Mouse (Mus musculus) neural tube, embryonic 11.5 days (tissue): ENCODE measurements around the gene Zfp668. TPM values are rescaled to one million over a fixed set of nuclear protein-coding genes. Genes with fewer than 3 reads are reported as not detected.

ENCODE experiments used
- ATAC-seq: fragments of 200-750 bp; cut with Nextera tagmentation; 2 replicates; pipeline ENCODE4 v1.8.0; 2017; ENCODE audit warnings: moderate number of reproducible peaks, mild to moderate bottlenecking, moderate TSS enrichment, moderate library complexity; ENCODE audit not compliant: insufficient read depth, low FRiP score, low TSS enrichment
- DNase-seq: peaks from one replicate; pipeline ENCODE4 v3.0.0-alpha.2; 2015; ENCODE audit warnings: low spot score
- H3K27ac ChIP-seq: fragments of 300-500 bp; sonication (generic); 2 replicates; pipeline ENCODE4 v1.5.1; 2014; ENCODE audit warnings: low read depth, mild to moderate bottlenecking, low read length
- H3K27me3 ChIP-seq: fragments of 300-500 bp; sonication (generic); 2 replicates; pipeline ENCODE4 v1.6.1; 2014; ENCODE audit warnings: mild to moderate bottlenecking, low read length, mixed read lengths; ENCODE audit not compliant: control insufficient read depth, insufficient read depth
- H3K36me3 ChIP-seq: fragments of 300-500 bp; sonication (generic); 2 replicates; pipeline ENCODE4 v1.6.1; 2014; ENCODE audit warnings: mild to moderate bottlenecking, low read length, moderate library complexity, mixed read lengths; ENCODE audit not compliant: control insufficient read depth, insufficient read depth
- H3K4me1 ChIP-seq: fragments of 300-500 bp; sonication (generic); 2 replicates; pipeline ENCODE4 v1.6.1; 2014; ENCODE audit warnings: low read length, mixed read lengths; ENCODE audit not compliant: control insufficient read depth, insufficient read depth
- H3K4me2 ChIP-seq: fragments of 300-500 bp; sonication (generic); 2 replicates; pipeline ENCODE4 v1.6.1; 2014; ENCODE audit warnings: low read depth, mild to moderate bottlenecking, moderate library complexity
- H3K4me3 ChIP-seq: fragments of 300-500 bp; sonication (generic); 2 replicates; pipeline ENCODE4 v1.5.1; 2014; ENCODE audit warnings: low read depth, low read length
- H3K9ac ChIP-seq: fragments of 300-500 bp; sonication (generic); 2 replicates; pipeline ENCODE4 v1.6.1; 2014; ENCODE audit warnings: mild to moderate bottlenecking, low read length
- H3K9me3 ChIP-seq: fragments of 300-500 bp; sonication (generic); 2 replicates; pipeline ENCODE4 v1.6.1; 2016; ENCODE audit warnings: low read length; ENCODE audit not compliant: control insufficient read depth
- WGBS: fragments of 180-500 bp; shearing (Covaris S2); extraction: QIAGEN DNeasy Blood & Tissue Kit; methylation state at CpG from one replicate; pipeline ENCODE4 v1.1.7; 2014; 5-methylcytosine and 5-hydroxymethylcytosine counted together
- polyA plus RNA-seq: library from polyadenylated mRNA; unstranded; fragments of >200 nt; fragmentation: Nextera tagmentation; extraction: Ambion mirVana; gene quantifications from 2 replicates; pipeline ENCODE4 v1.2.1, GENCODE M21; 2014

The Zfp668 gene
- polyA plus RNA-seq, 1 experiment from 2014 or later = 26.6 TPM

GRCm38 (mm10) chr7:127870136-127870821 is 6.3 kb downstream of the Zfp668 start:
- Histone ChIP-seq H3K9me3 (no peaks in the 10 kb centered on the region), H3K4me1 (peaks cover 11% of the 10 kb centered on the region), H3K9ac (no peak overlapping the region), H3K27me3 (no peaks in the 10 kb centered on the region), H3K27ac (no peak overlapping the region), H3K36me3 (peaks cover 25% of the 10 kb centered on the region), H3K4me2 (no peak overlapping the region), H3K4me3 (no peak overlapping the region)
- DNase-seq (no peak), ATAC-seq (no peak)
- 85% methylated on average over 5 of the region's 5 CpGs for WGBS

GRCm38 (mm10) chr7:127869149-127869810 is 7.3 kb downstream of the Zfp668 start:
- Histone ChIP-seq H3K9me3 (no peaks in the 10 kb centered on the region), H3K9ac (no peak overlapping the region), H3K27me3 (no peaks in the 10 kb centered on the region), H3K4me3 (no peak overlapping the region), H3K27ac (no peak overlapping the region), H3K36me3 (peaks cover 25% of the 10 kb centered on the region), H3K4me1 (peaks cover 7% of the 10 kb centered on the region), H3K4me2 (no peak overlapping the region)
- no peak for ATAC-seq
- 91% methylated on average over 3 of the region's 3 CpGs for WGBS
- no peak for DNase-seq

GRCm38 (mm10) chr7:127867641-127868040 is 9.0 kb downstream of the Zfp668 start:
- no peak overlapping the region for H3K4me2 ChIP-seq
- no peak overlapping the region for H3K9ac ChIP-seq
- H3K36me3 ChIP-seq = peaks cover 23% of the 10 kb centered on the region
- ATAC-seq = no peak
- no peak for DNase-seq
- no peaks in the 10 kb centered on the region for H3K9me3 ChIP-seq
- H3K4me3 ChIP-seq = no peak overlapping the region
- H3K27ac ChIP-seq = no peak overlapping the region
- H3K4me1 ChIP-seq = no peaks in the 10 kb centered on the region
- WGBS = 97% methylated on average over 18 of the region's 18 CpGs
- no peaks in the 10 kb centered on the region for H3K27me3 ChIP-seq

GRCm38 (mm10) chr7:127866434-127866833 is 10.2 kb downstream of the Zfp668 start:
- no peak for ATAC-seq
- DNase-seq = no peak
- Histone ChIP-seq H3K4me3 (no peak overlapping the region), H3K36me3 (peaks cover 23% of the 10 kb centered on the region), H3K9ac (no peak overlapping the region), H3K4me1 (no peaks in the 10 kb centered on the region), H3K4me2 (no peak overlapping the region), H3K9me3 (no peaks in the 10 kb centered on the region), H3K27me3 (no peaks in the 10 kb centered on the region), H3K27ac (no peak overlapping the region)
- WGBS = 95% methylated on average over 12 of the region's 12 CpGs

DNA sequence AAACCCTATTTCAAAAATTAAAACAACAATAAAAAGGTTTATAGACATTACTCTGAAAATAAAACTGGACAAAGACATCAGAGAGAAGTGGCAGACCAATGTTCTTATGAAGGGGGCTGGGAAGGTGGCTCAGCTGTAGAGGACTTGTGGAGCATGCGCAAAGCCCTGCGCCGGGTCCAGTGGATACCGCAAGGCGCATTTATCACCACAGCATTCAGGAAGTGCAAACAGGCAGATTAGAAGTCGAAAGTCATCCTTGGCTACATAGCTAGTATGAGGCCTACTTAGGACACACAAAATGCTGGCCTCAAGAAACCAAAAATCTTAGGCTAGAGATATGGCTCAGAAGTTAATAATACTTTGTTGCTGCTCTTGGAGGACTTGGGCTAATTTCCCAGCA is 18.4 kb downstream of the Zfp668 start:
- Histone ChIP-seq H3K4me2 (no peak overlapping the region), H3K4me3 (no peak overlapping the region), H3K9me3 (no peaks in the 10 kb centered on the region), H3K36me3 (no peaks in the 10 kb centered on the region), H3K9ac (no peak overlapping the region), H3K27ac (no peak overlapping the region), H3K27me3 (no peaks in the 10 kb centered on the region), H3K4me1 (no peaks in the 10 kb centered on the region)
- 96% methylated on average over 6 of the region's 6 CpGs for WGBS
- ATAC-seq (no peak), DNase-seq (no peak)

DNA sequence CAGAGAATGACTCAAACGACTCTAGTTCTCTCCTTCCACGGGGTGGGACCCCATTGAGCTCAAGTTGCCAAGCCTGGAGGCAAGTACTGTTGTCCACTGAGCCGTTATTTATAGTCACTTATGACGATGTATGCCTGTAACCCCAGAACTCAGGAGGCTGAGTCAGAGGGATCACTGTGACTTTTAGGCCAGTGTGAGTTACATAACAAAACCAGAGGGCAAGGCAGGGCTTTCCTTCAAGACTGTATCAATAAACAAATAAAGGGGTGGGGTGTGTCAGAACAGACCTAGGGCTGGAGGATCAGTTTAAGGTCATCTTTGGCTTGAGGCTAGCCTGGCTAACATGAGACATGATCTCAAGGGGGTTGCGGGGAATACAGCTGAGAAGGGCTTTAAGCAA is 25.7 kb downstream of the Zfp668 start:
- no peak for DNase-seq
- H3K9me3 ChIP-seq = no peaks in the 10 kb centered on the region
- H3K9ac ChIP-seq = no peak overlapping the region
- H3K36me3 ChIP-seq = no peaks in the 10 kb centered on the region
- no peak overlapping the region for H3K4me3 ChIP-seq
- ATAC-seq = no peak
- no peaks in the 10 kb centered on the region for H3K27me3 ChIP-seq
- H3K4me2 ChIP-seq = no peak overlapping the region
- WGBS = 72% methylated on average over 5 of the region's 5 CpGs
- H3K4me1 ChIP-seq = no peaks in the 10 kb centered on the region
- H3K27ac ChIP-seq = no peak overlapping the region

- 80% methylated on average over 6 of the region's 6 CpGs for WGBS
Observed at GRCm38 (mm10) chr7:127849973-127850875, 26.4 kb downstream of the Zfp668 start.

GRCm38 (mm10) chr7:127842001-127842718 is 34.5 kb downstream of the Zfp668 start:
- Histone ChIP-seq H3K9me3 (no peaks in the 10 kb centered on the region), H3K27me3 (no peaks in the 10 kb centered on the region), H3K4me2 (peak overlapping the region; percentile 98), H3K9ac (peak overlapping the region; percentile 45), H3K4me3 (peak overlapping the region; percentile 58), H3K4me1 (peaks cover 3% of the 10 kb centered on the region; the same call in 1 of the 2 replicates), H3K36me3 (no peaks in the 10 kb centered on the region), H3K27ac (peak overlapping the region; percentile 28)
- ATAC-seq (peak; percentile 65), DNase-seq (peak; percentile 73)
- WGBS = under 1% methylated on average over 40 of the region's 40 CpGs

More at GRCm38 (mm10) chr7:127849973-127850875, 26.4 kb downstream of the Zfp668 start:
- H3K27ac ChIP-seq = no peak overlapping the region
- H3K4me1 ChIP-seq = no peaks in the 10 kb centered on the region
- H3K4me2 ChIP-seq = no peak overlapping the region
- H3K36me3 ChIP-seq = no peaks in the 10 kb centered on the region
- H3K4me3 ChIP-seq = no peak overlapping the region
- H3K27me3 ChIP-seq = no peaks in the 10 kb centered on the region
- no peaks in the 10 kb centered on the region for H3K9me3 ChIP-seq
- DNase-seq (no peak), ATAC-seq (no peak)
- no peak overlapping the region for H3K9ac ChIP-seq
